Mouse (Mus musculus): ENCODE data around the gene Tnfrsf25. TPM values are rescaled to one million over a fixed set of nuclear protein-coding genes. Genes with fewer than 3 reads are reported as not detected.

Gene Tnfrsf25
- polyA plus RNA-seq, 1 experiment from 2014 or later, result 0.21 TPM

DNA sequence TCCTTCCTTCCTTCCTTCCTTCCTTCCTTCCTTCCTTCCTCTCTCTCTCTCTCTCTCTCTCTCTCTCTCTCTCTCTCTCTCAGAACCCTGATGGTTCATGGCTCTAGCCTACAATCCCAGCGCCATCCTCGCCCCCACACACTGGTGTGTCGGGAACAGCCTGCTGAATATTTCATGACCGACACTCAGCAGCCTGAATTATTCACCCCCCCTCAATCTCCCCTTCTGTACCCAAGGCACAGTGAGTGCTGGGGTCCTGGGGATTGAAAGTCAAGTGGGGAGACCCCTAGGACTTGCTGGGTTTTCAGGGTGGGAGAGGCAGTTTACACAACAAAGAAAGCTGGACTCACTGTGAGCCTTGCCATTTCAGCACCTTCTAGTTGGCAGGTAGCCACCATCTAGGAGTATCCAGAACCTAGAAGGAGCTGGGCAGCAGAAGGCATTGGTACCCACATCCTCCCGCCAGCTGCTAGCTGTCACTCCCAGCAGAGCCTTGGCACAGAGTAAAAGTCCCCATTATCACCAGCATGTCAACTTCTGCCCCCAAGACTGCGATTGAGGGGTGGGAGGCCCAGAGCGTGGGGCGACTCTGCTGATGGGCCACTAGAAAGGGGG is 25.9 kb downstream of the Tnfrsf25 start:
- DNase-seq (ENCODE audit: low spot score) (no peak), ATAC-seq (replicated peaks; ENCODE audit: insufficient number of reproducible peaks, low FRiP score, low TSS enrichment, low read depth) (no peak)
- Histone ChIP-seq H3K36me3 (replicated peaks; ENCODE audit: control insufficient read depth, insufficient read depth, low read depth, low read length) (no peaks in the 10 kb centered on the region), H3K9ac (replicated peaks; ENCODE audit: low read length) (no peak overlapping the region), H3K4me2 (ENCODE audit: low read depth, low read length) (no peak overlapping the region), H3K4me3 (ENCODE audit: low read depth, low read length) (no peak overlapping the region), H3K9me3 (replicated peaks; ENCODE audit: control insufficient read depth, low read length) (no peaks in the 10 kb centered on the region), H3K27ac (replicated peaks; ENCODE audit: low read depth, low read length) (no peak overlapping the region), H3K4me1 (ENCODE audit: control insufficient read depth, insufficient read depth, low read length) (no peaks in the 10 kb centered on the region), H3K27me3 (ENCODE audit: control insufficient read depth, insufficient read depth, low read length) (peaks cover 6% of the 10 kb centered on the region)
- 73% methylated on average over 8 of the region's 8 CpGs for WGBS

GRCm38 (mm10) chr4:152143632-152144031 is 27.9 kb downstream of the Tnfrsf25 start:
- no peaks in the 10 kb centered on the region for H3K9me3 ChIP-seq (replicated peaks; ENCODE audit: control insufficient read depth, low read length)
- H3K4me1 ChIP-seq (ENCODE audit: control insufficient read depth, insufficient read depth, low read length), result no peaks in the 10 kb centered on the region
- no peaks in the 10 kb centered on the region for H3K36me3 ChIP-seq (replicated peaks; ENCODE audit: control insufficient read depth, insufficient read depth, low read depth, low read length)
- ATAC-seq (replicated peaks; ENCODE audit: insufficient number of reproducible peaks, low FRiP score, low TSS enrichment, low read depth) (no peak), DNase-seq (ENCODE audit: low spot score) (no peak)
- 38% methylated on average over 1 of the region's 1 CpGs for WGBS
- no peak overlapping the region for H3K4me3 ChIP-seq (ENCODE audit: low read depth, low read length)
- no peak overlapping the region for H3K9ac ChIP-seq (replicated peaks; ENCODE audit: low read length)
- H3K27ac ChIP-seq (replicated peaks; ENCODE audit: low read depth, low read length), result no peak overlapping the region
- H3K27me3 ChIP-seq (ENCODE audit: control insufficient read depth, insufficient read depth, low read length), result peaks cover 4% of the 10 kb centered on the region
- no peak overlapping the region for H3K4me2 ChIP-seq (ENCODE audit: low read depth, low read length)

DNA sequence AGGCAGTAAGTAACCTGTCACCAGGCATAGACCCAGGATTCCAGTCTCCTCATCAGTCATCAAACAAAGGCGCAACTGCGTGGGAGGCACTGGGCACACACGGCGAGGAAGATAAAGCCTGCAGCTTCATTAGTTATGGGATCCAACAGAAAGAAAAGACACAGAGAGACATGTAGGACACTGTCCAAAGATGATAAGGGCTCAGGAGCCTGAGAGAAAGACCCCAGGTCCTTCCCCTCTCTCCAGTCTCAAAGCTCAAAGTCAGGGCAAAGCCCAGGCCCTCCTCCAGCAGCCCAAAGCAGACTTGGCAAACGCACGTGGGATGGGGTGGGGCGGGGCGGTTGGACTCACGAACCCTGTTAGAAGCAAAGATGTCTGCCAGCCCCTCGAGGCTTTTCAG is 29.7 kb downstream of the Tnfrsf25 start:
- WGBS, result 76% methylated on average over 10 of the region's 10 CpGs
- H3K9ac ChIP-seq (replicated peaks; ENCODE audit: low read length), result no peak overlapping the region
- no peaks in the 10 kb centered on the region for H3K9me3 ChIP-seq (replicated peaks; ENCODE audit: control insufficient read depth, low read length)
- no peak overlapping the region for H3K27ac ChIP-seq (replicated peaks; ENCODE audit: low read depth, low read length)
- no peak overlapping the region for H3K4me3 ChIP-seq (ENCODE audit: low read depth, low read length)
- no peaks in the 10 kb centered on the region for H3K36me3 ChIP-seq (replicated peaks; ENCODE audit: control insufficient read depth, insufficient read depth, low read depth, low read length)
- H3K4me1 ChIP-seq (ENCODE audit: control insufficient read depth, insufficient read depth, low read length), result no peaks in the 10 kb centered on the region
- no peak overlapping the region for H3K4me2 ChIP-seq (ENCODE audit: low read depth, low read length)
- no peak for ATAC-seq (replicated peaks; ENCODE audit: insufficient number of reproducible peaks, low FRiP score, low TSS enrichment, low read depth)
- DNase-seq (ENCODE audit: low spot score), result no peak
- H3K27me3 ChIP-seq (ENCODE audit: control insufficient read depth, insufficient read depth, low read length), result peaks cover 6% of the 10 kb centered on the region

- Histone ChIP-seq H3K9me3 (replicated peaks; ENCODE audit: control insufficient read depth, low read length) (no peaks in the 10 kb centered on the region), H3K4me1 (ENCODE audit: control insufficient read depth, insufficient read depth, low read length) (no peaks in the 10 kb centered on the region), H3K36me3 (replicated peaks; ENCODE audit: control insufficient read depth, insufficient read depth, low read depth, low read length) (no peaks in the 10 kb centered on the region), H3K27me3 (ENCODE audit: control insufficient read depth, insufficient read depth, low read length) (peaks cover 13% of the 10 kb centered on the region), H3K27ac (replicated peaks; ENCODE audit: low read depth, low read length) (no peak overlapping the region), H3K4me3 (ENCODE audit: low read depth, low read length) (no peak overlapping the region), H3K9ac (replicated peaks; ENCODE audit: low read length) (no peak overlapping the region), H3K4me2 (ENCODE audit: low read depth, low read length) (no peak overlapping the region)
- WGBS, result 71% methylated on average over 11 of the region's 11 CpGs
- ATAC-seq (replicated peaks; ENCODE audit: insufficient number of reproducible peaks, low FRiP score, low TSS enrichment, low read depth), result no peak
- no peak for DNase-seq (ENCODE audit: low spot score)
Observed at GRCm38 (mm10) chr4:152146033-152146827, 30.5 kb downstream of the Tnfrsf25 start.

GRCm38 (mm10) chr4:152150546-152150945 is 34.8 kb downstream of the Tnfrsf25 start:
- no peaks in the 10 kb centered on the region for H3K36me3 ChIP-seq (replicated peaks; ENCODE audit: control insufficient read depth, insufficient read depth, low read depth, low read length)
- H3K27ac ChIP-seq (replicated peaks; ENCODE audit: low read depth, low read length), result no peak overlapping the region
- ATAC-seq (replicated peaks; ENCODE audit: insufficient number of reproducible peaks, low FRiP score, low TSS enrichment, low read depth) (no peak), DNase-seq (ENCODE audit: low spot score) (no peak)
- H3K27me3 ChIP-seq (ENCODE audit: control insufficient read depth, insufficient read depth, low read length), result peaks cover 38% of the 10 kb centered on the region
- WGBS, result 75% methylated on average over 4 of the region's 4 CpGs
- H3K9me3 ChIP-seq (replicated peaks; ENCODE audit: control insufficient read depth, low read length), result no peaks in the 10 kb centered on the region
- H3K9ac ChIP-seq (replicated peaks; ENCODE audit: low read length), result no peak overlapping the region
- H3K4me2 ChIP-seq (ENCODE audit: low read depth, low read length), result no peak overlapping the region
- no peak overlapping the region for H3K4me3 ChIP-seq (ENCODE audit: low read depth, low read length)
- no peaks in the 10 kb centered on the region for H3K4me1 ChIP-seq (ENCODE audit: control insufficient read depth, insufficient read depth, low read length)

DNA sequence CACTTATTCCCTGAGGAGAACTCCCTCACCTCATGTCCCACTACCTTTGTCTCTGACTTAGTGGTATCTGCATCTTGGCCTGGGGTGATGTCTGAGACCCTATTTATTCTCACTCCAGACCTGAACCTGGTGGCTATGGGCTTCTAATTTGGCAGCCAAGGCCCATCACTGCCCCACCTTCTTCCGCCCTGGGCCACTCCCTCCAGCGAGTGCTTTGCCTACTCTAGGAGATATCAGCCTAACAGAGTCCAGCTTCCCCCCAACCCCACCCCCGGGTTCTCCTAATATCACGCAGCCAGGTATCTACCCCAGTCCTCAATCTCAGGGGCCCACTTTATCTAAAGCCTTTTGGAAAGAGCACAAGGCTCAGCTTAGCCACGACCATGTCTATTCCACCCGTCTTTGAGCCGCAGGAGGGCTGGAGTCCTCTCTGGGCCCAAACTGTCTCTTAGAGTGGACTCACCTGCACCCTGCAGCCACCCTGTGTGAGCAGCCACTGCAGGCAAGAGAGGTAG is 35.8 kb downstream of the Tnfrsf25 start:
- H3K4me1 ChIP-seq (ENCODE audit: control insufficient read depth, insufficient read depth, low read length), result no peaks in the 10 kb centered on the region
- ATAC-seq (replicated peaks; ENCODE audit: insufficient number of reproducible peaks, low FRiP score, low TSS enrichment, low read depth), result no peak
- 16% methylated on average over 7 of the region's 7 CpGs for WGBS
- peaks cover 38% of the 10 kb centered on the region for H3K27me3 ChIP-seq (ENCODE audit: control insufficient read depth, insufficient read depth, low read length)
- H3K4me2 ChIP-seq (ENCODE audit: low read depth, low read length), result peak overlapping the region; percentile 72
- no peak overlapping the region for H3K9ac ChIP-seq (replicated peaks; ENCODE audit: low read length)
- H3K27ac ChIP-seq (replicated peaks; ENCODE audit: low read depth, low read length), result no peak overlapping the region
- no peaks in the 10 kb centered on the region for H3K9me3 ChIP-seq (replicated peaks; ENCODE audit: control insufficient read depth, low read length)
- H3K36me3 ChIP-seq (replicated peaks; ENCODE audit: control insufficient read depth, insufficient read depth, low read depth, low read length), result no peaks in the 10 kb centered on the region
- H3K4me3 ChIP-seq (ENCODE audit: low read depth, low read length), result peak overlapping the region; percentile 38
- DNase-seq (ENCODE audit: low spot score), result no peak

DNA sequence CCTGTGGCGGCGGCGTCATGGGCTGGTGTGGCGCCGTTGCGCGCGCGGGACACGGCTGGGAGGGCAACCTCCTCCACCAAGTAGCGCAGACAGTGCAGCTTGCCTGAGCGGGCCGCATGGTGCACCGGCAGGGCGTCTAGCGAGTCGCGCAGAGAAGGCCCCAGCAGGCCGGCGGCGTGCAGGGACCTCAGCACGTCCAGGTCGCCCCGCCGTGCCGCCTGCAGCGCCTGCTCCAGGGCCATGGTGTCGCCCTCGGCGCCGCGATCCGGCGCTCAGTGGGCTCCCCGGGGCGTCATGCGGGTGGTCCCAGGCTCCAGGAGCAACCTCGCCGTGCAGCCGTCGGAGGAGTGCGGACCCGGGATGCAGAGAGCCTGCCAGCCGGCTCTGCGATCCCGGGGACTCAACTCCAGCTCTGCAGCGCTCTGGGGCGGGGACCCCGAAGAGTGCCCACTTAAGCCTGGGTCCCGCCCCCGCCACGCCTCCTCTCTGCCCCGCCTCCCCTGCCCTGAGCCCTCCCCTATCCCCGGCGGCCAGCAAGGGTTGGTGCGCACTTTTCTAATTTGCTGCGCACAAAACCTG is 36.3 kb downstream of the Tnfrsf25 start, which contains the start of gene Espn:
Espn (minus strand) TSS at position 406 of the 579 bp plus-strand sequence.
- Histone ChIP-seq H3K9me3 (replicated peaks; ENCODE audit: control insufficient read depth, low read length) (no peaks in the 10 kb centered on the region), H3K4me2 (ENCODE audit: low read depth, low read length) (peak within 1 kb of the TSS; percentile 72), H3K9ac (replicated peaks; ENCODE audit: low read length) (peak within 1 kb of the TSS; percentile 34), H3K27me3 (ENCODE audit: control insufficient read depth, insufficient read depth, low read length) (peaks cover 38% of the 10 kb centered on the region), H3K36me3 (replicated peaks; ENCODE audit: control insufficient read depth, insufficient read depth, low read depth, low read length) (no peaks in the 10 kb centered on the region), H3K27ac (replicated peaks; ENCODE audit: low read depth, low read length) (no peak within 1 kb of the TSS), H3K4me1 (ENCODE audit: control insufficient read depth, insufficient read depth, low read length) (no peaks in the 10 kb centered on the region), H3K4me3 (ENCODE audit: low read depth, low read length) (peak within 1 kb of the TSS; percentile 38)
- under 1% methylated on average over 52 of the region's 57 CpGs for WGBS
- DNase-seq (ENCODE audit: low spot score) (peak; percentile 81), ATAC-seq (replicated peaks; ENCODE audit: insufficient number of reproducible peaks, low FRiP score, low TSS enrichment, low read depth) (peak; percentile 53; the same call in 1 of the 2 replicates)
